9 mouse cellular contexts compared by ENCODE assay signal in the genomic region with DNA sequence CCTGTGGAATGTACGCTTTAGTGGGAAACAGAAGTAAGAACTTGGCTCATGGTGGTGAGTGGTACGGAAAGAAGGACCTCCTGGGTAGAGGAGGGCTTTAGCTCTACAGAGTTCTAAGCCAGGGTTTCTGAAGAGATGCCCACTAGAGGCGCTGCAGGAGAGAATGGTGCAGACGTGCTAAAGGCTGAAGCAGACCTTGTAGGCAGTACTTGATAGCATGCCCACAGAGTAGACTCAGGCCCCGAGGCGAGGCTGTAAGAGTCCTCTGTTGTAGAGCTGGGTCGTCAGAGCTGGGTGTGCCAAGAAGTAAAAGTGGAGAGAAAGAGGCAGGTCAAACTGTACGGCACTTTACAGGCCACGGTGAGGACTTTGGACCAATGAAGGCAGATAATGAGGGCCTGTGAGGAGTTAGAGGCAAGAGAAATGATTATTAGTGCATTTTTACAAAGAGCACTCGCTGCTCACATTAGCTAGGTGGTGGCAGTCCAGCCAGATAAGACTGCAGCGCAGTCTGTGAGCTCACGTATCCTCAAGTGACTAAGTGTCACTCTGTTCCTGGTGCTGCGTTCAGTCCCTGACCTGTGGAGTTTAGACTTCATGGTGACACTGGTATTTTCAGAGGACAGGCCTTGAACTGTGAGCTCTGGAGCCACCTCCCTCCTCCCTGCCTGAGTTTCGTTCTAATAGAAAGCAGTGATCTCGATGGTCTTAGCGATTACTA. TPM values are rescaled to one million over a fixed set of nuclear protein-coding genes. Genes with fewer than 3 reads are reported as not detected.
DNase-seq lines count a peak whose midpoint lies in the region; ATAC-seq and TF ChIP-seq lines count a peak whose summit lies in the region.
"Had no signal": no experiment of that assay in that cellular context is flagged by ENCODE, and none has a peak within 500 bp of the region (broad histone marks: within the 10 kb centered on the region; RNA-seq: fewer than 3 reads in every experiment).

No protein-coding gene starts in this region.

- peaks cover 8% of the 10 kb centered on the region; the same call in 1 of the 2 replicates for H3K79me2 ChIP-seq in liver, adult 2 months (ENCODE audit: control insufficient read depth, insufficient read depth, low read length)

- peaks cover 9% of the 10 kb centered on the region for H3K4me1 ChIP-seq in liver, adult 2 months (ENCODE audit: control insufficient read depth, insufficient read depth, low read length)
- peaks cover 4% of the 10 kb centered on the region for H3K4me1 ChIP-seq in liver, embryonic 11.5 days (replicated peaks; ENCODE audit: control insufficient read depth, insufficient read depth, low read length)
- H3K4me1 ChIP-seq in cortical plate, adult 2 months (ENCODE audit: control insufficient read depth, insufficient read depth, low read length), result no peaks in the 10 kb centered on the region
- no peaks in the 10 kb centered on the region for H3K4me1 ChIP-seq in lung, postnatal 0 days (ENCODE audit: insufficient read depth, low read depth, low read length)
- peaks cover 3% of the 10 kb centered on the region; the same call in 1 of the 2 replicates for H3K4me1 ChIP-seq in neural tube, embryonic 15.5 days

- no peak for TF ChIP-seq EP300 in lung, postnatal 0 days (IDR thresholded peaks at IDR 0.05)

- H3K9ac ChIP-seq in liver, adult 2 months (ENCODE audit: low read depth, low read length), result peak overlapping the region; percentile 4; the same call in 1 of the 2 replicates
- no peak overlapping the region for H3K9ac ChIP-seq in liver, embryonic 11.5 days (ENCODE audit: low read depth, low read length)
- H3K9ac ChIP-seq in lung, postnatal 0 days (replicated peaks; ENCODE audit: low read depth), result no peak overlapping the region
- H3K9ac ChIP-seq in neural tube, embryonic 15.5 days (replicated peaks), result no peak overlapping the region
- H3K9ac ChIP-seq: embryonic facial prominence, embryonic 15.5 days had no signal

- no peak overlapping the region for H3K4me3 ChIP-seq in liver, adult 2 months (ENCODE audit: insufficient read depth, low read depth, low read length)
- H3K4me3 ChIP-seq in liver, embryonic 11.5 days (ENCODE audit: low read depth, low read length), result no peak overlapping the region
- H3K4me3 ChIP-seq in cortical plate, adult 2 months (ENCODE audit: insufficient read depth, low read length), result no peak overlapping the region
- no peak overlapping the region for H3K4me3 ChIP-seq in lung, postnatal 0 days (ENCODE audit: low read depth, low read length)
- no peak overlapping the region for H3K4me3 ChIP-seq in neural tube, embryonic 15.5 days (replicated peaks)
- H3K4me3 ChIP-seq: embryonic facial prominence, embryonic 15.5 days had no signal

- WGBS in liver, adult 2 months, result 36% methylated on average over 16 of the region's 16 CpGs
- 82% methylated on average over 16 of the region's 16 CpGs for WGBS in liver, embryonic 11.5 days
- WGBS in lung, postnatal 0 days, result 67% methylated on average over 16 of the region's 16 CpGs
- 87% methylated on average over 16 of the region's 16 CpGs for WGBS in neural tube, embryonic 15.5 days

- peak; percentile 31 for DNase-seq in adrenal gland, postnatal 25 days
- no peak for DNase-seq in adrenal gland, adult 8-10 months
- peak; percentile 93 for DNase-seq in liver, adult 2 months (ENCODE audit: extremely low read depth, low read depth, low spot score)
- no peak for DNase-seq in liver, embryonic 11.5 days (ENCODE audit: low spot score)
- DNase-seq in lung, postnatal 0 days (ENCODE audit: low spot score), result peak; percentile 50
- DNase-seq in gastrocnemius, postnatal 4 days (ENCODE audit: low spot score in 2 of 2), result no peak

- peak; percentile 45 for TF ChIP-seq CTCF in liver, adult 2 months (IDR thresholded peaks at IDR 0.05; ENCODE audit: low read depth, low read length)
- peak; percentile 20; the same call in 1 of the 2 replicates for TF ChIP-seq CTCF in cortical plate, adult 2 months (IDR thresholded peaks at IDR 0.05; ENCODE audit: extremely low read depth, insufficient read depth, low read length)
- peak; percentile 64 for TF ChIP-seq CTCF in lung, postnatal 0 days (IDR thresholded peaks at IDR 0.05)

- peak overlapping the region; percentile 67 for H3K27ac ChIP-seq in liver, adult 2 months (replicated peaks; ENCODE audit: insufficient read depth, low read depth, low read length)
- no peak overlapping the region for H3K27ac ChIP-seq in liver, embryonic 11.5 days (ENCODE audit: low read depth, low read length)
- H3K27ac ChIP-seq in cortical plate, adult 2 months (ENCODE audit: insufficient read depth, low read length), result no peak overlapping the region
- no peak overlapping the region for H3K27ac ChIP-seq in lung, postnatal 0 days (ENCODE audit: low read length)
- no peak overlapping the region for H3K27ac ChIP-seq in neural tube, embryonic 15.5 days (replicated peaks)
- H3K27ac ChIP-seq: embryonic facial prominence, embryonic 15.5 days had no signal

- no peak overlapping the region for H3K4me2 ChIP-seq in liver, embryonic 11.5 days
- H3K4me2 ChIP-seq in lung, postnatal 0 days (replicated peaks; ENCODE audit: low read depth, low read length), result no peak overlapping the region
- no peak overlapping the region for H3K4me2 ChIP-seq in neural tube, embryonic 15.5 days
- H3K4me2 ChIP-seq: embryonic facial prominence, embryonic 15.5 days had no signal

- H3K27me3 ChIP-seq in liver, adult 2 months (ENCODE audit: control insufficient read depth, insufficient read depth, low read length), result no peaks in the 10 kb centered on the region
- H3K27me3 ChIP-seq in liver, embryonic 11.5 days (replicated peaks; ENCODE audit: control insufficient read depth, insufficient read depth, low read length), result no peaks in the 10 kb centered on the region
- H3K27me3 ChIP-seq in lung, postnatal 0 days (replicated peaks; ENCODE audit: insufficient read depth, low read length), result no peaks in the 10 kb centered on the region
- H3K27me3 ChIP-seq in neural tube, embryonic 15.5 days (replicated peaks), result no peaks in the 10 kb centered on the region
- H3K27me3 ChIP-seq: embryonic facial prominence, embryonic 15.5 days had no signal

- no peaks in the 10 kb centered on the region for H3K9me3 ChIP-seq in liver, embryonic 11.5 days (ENCODE audit: control insufficient read depth, low read length)
- no peaks in the 10 kb centered on the region for H3K9me3 ChIP-seq in lung, postnatal 0 days (ENCODE audit: low read length)
- no peaks in the 10 kb centered on the region for H3K9me3 ChIP-seq in neural tube, embryonic 15.5 days (replicated peaks)
- H3K9me3 ChIP-seq: embryonic facial prominence, embryonic 15.5 days had no signal

- no peak for TF ChIP-seq POLR2A in liver, adult 2 months (IDR thresholded peaks at IDR 0.05; ENCODE audit: extremely low read depth, insufficient read depth, low read length)
- no peak for TF ChIP-seq POLR2A in cortical plate, adult 2 months (IDR thresholded peaks at IDR 0.05; ENCODE audit: extremely low read depth, insufficient read depth, low read length)

- no peak for ATAC-seq in liver, embryonic 11.5 days (replicated peaks; ENCODE audit: low FRiP score)
- peak; percentile 78 for ATAC-seq in lung, postnatal 0 days
- no peak for ATAC-seq in neural tube, embryonic 15.5 days (ENCODE audit: low FRiP score)

- peaks cover 58% of the 10 kb centered on the region for H3K36me3 ChIP-seq in liver, adult 2 months (ENCODE audit: control insufficient read depth, insufficient read depth, low read length)
- peaks cover 44% of the 10 kb centered on the region for H3K36me3 ChIP-seq in liver, embryonic 11.5 days (ENCODE audit: control insufficient read depth, insufficient read depth, low read length)
- peaks cover 37% of the 10 kb centered on the region for H3K36me3 ChIP-seq in lung, postnatal 0 days (ENCODE audit: insufficient read depth, low read length)
- peaks cover 64% of the 10 kb centered on the region for H3K36me3 ChIP-seq in neural tube, embryonic 15.5 days

RNA-seq across cellular contexts. Expression of a gene that starts 9.8 kb away (rescaled TPM):
- 4.6 TPM in 2 replicates for total RNA-seq in adrenal gland, postnatal 25 days (2021)
- total RNA-seq in adrenal gland, adult 8-10 months (2022), result 1 to 10 TPM; 1.5 to 3.5 (median 3.0) TPM
- total RNA-seq in liver, adult 2 months (2014; rRNA removed), result 2.1 and 2.3 TPM in 2 replicates
- 0.26 and 0.50 TPM in 2 replicates for polyA plus RNA-seq in liver, adult 2 months (2012; rRNA removed)
- polyA plus RNA-seq in liver, embryonic 11.5 days (2014; fragmentation: Nextera tagmentation; extraction: Ambion mirVana), result 0.45 and 0.75 TPM in 2 replicates
- 0.61 and 0.68 TPM in 2 replicates for polyA plus RNA-seq in cortical plate, adult 2 months (2012; rRNA removed)
- not detected in 2 replicates for polyA plus RNA-seq in lung, postnatal 0 days (2015; fragmentation: Nextera tagmentation; extraction: Ambion mirVana)
- polyA plus RNA-seq in neural tube, embryonic 15.5 days (2015; fragmentation: Nextera tagmentation; extraction: Ambion mirVana), result 0.14 and 0.58 TPM in 2 replicates
- total RNA-seq in gastrocnemius, postnatal 4 days (2021), result 1 to 10 TPM; 1.8 to 2.1 TPM

RNA-seq across cellular contexts. Expression of a gene that starts 42.5 kb away (rescaled TPM):
- total RNA-seq in adrenal gland, postnatal 25 days (2021), result 118 and 136 TPM in 2 replicates
- total RNA-seq in adrenal gland, adult 8-10 months (2022), result 100 to 1,000 TPM in 2 of 4 experiments, 10 to 100 TPM in 2; 75.8 to 107 (median 91.5) TPM
- 71.2 and 83.2 TPM in 2 replicates for total RNA-seq in liver, adult 2 months (2014; rRNA removed)
- 50.4 and 51.9 TPM in 2 replicates for polyA plus RNA-seq in liver, adult 2 months (2012; rRNA removed)
- 129 and 145 TPM in 2 replicates for polyA plus RNA-seq in liver, embryonic 11.5 days (2014; fragmentation: Nextera tagmentation; extraction: Ambion mirVana)
- 36.8 and 38.3 TPM in 2 replicates for polyA plus RNA-seq in cortical plate, adult 2 months (2012; rRNA removed)
- 34.6 and 40.0 TPM in 2 replicates for polyA plus RNA-seq in lung, postnatal 0 days (2015; fragmentation: Nextera tagmentation; extraction: Ambion mirVana)
- 89.1 and 94.5 TPM in 2 replicates for polyA plus RNA-seq in neural tube, embryonic 15.5 days (2015; fragmentation: Nextera tagmentation; extraction: Ambion mirVana)
- 10 to 100 TPM; 42.2 to 43.2 TPM for total RNA-seq in gastrocnemius, postnatal 4 days (2021)

Comparison
In these comparisons a context has a peak if more than half of its experiments do, and no peak if none do; other contexts are left out.
1. DNase-seq: peak in adrenal gland, postnatal 25 days (single experiment), liver, adult 2 months (single experiment) and lung, postnatal 0 days (single experiment); none in adrenal gland, adult 8-10 months (single experiment), liver, embryonic 11.5 days (single experiment) and gastrocnemius, postnatal 4 days (0 of 2).
2. Peak in every context shown above with its lines, with median percentiles within 50 percentile points of each other: CTCF ChIP-seq.